Mouse (Mus musculus) cortical plate, adult 2 months (tissue): ENCODE data around the gene Gm47841.

Experiments used
- CTCF ChIP-seq: fragments of 200-500 bp; IDR thresholded peaks from 2 replicates; pipeline ENCODE4 v1.5.1; 2011; ENCODE audit warnings: mild to moderate bottlenecking, control low read depth, low read length; ENCODE audit not compliant: insufficient read depth; ENCODE audit errors: extremely low read depth
- POLR2A ChIP-seq: fragments of 200-500 bp; IDR thresholded peaks from 2 replicates; pipeline ENCODE4 v1.6.1; 2011; ENCODE audit warnings: mild to moderate bottlenecking, low read length, control low read depth; ENCODE audit not compliant: insufficient read depth; ENCODE audit errors: extremely low read depth

- TF ChIP-seq POLR2A (no peak), CTCF (no peak)
These were observed 21.5 kb upstream of the Gm47841 start for GRCm38 (mm10) chr15:101068671-101069070.
